ENCODE assay signal across 8 mouse cellular contexts in genomic region chr11:9010416-9010815, GRCm38 (mm10). TPM values are rescaled to one million over a fixed set of nuclear protein-coding genes. Genes with fewer than 3 reads are reported as not detected.
DNase-seq lines count a peak whose midpoint lies in the region; ATAC-seq and TF ChIP-seq lines count a peak whose summit lies in the region.

No protein-coding gene starts in this region.

- peak; percentile 77 for ATAC-seq in hindbrain, embryonic 13.5 days (ENCODE audit: low FRiP score)
- ATAC-seq in limb, embryonic 12.5 days (ENCODE audit: insufficient number of reproducible peaks, insufficient read depth, low FRiP score, low TSS enrichment, low read depth) = peak; percentile 69; the same call in 1 of the 2 replicates
- peak; percentile 67 for ATAC-seq in midbrain, embryonic 15.5 days (replicated peaks)

- peak overlapping the region; percentile 69 for H3K4me2 ChIP-seq in hindbrain, embryonic 13.5 days
- peak overlapping the region; percentile 69 for H3K4me2 ChIP-seq in limb, embryonic 12.5 days
- peak overlapping the region; percentile 75 for H3K4me2 ChIP-seq in midbrain, embryonic 15.5 days

- peak; percentile 18 to 22 for DNase-seq in lung, adult 18-20 months
- no peak for DNase-seq in lung, postnatal 36 days
- peak; percentile 45 for DNase-seq in adipocyte (ENCODE audit: low spot score)
- no peak for DNase-seq in yolk sac, embryonic 10.5 days (ENCODE audit: low spot score)

- H3K9me3 ChIP-seq in hindbrain, embryonic 13.5 days = no peaks in the 10 kb centered on the region
- no peaks in the 10 kb centered on the region for H3K9me3 ChIP-seq in limb, embryonic 12.5 days
- H3K9me3 ChIP-seq in midbrain, embryonic 15.5 days = no peaks in the 10 kb centered on the region

- peak overlapping the region; percentile 80 for H3K9ac ChIP-seq in hindbrain, embryonic 13.5 days
- peak overlapping the region; percentile 88 for H3K9ac ChIP-seq in limb, embryonic 12.5 days (replicated peaks)
- peak overlapping the region; percentile 69 for H3K9ac ChIP-seq in midbrain, embryonic 15.5 days

- no peak for TF ChIP-seq CTCF in embryonic fibroblast, embryonic 13.5 days (IDR thresholded peaks at IDR 0.05; ENCODE audit: borderline replicate concordance, insufficient read depth, low read length)

- H3K27me3 ChIP-seq in hindbrain, embryonic 13.5 days = no peaks in the 10 kb centered on the region
- H3K27me3 ChIP-seq in limb, embryonic 12.5 days = peaks cover 6% of the 10 kb centered on the region; the same call in 1 of the 2 replicates
- H3K27me3 ChIP-seq in midbrain, embryonic 15.5 days (replicated peaks) = no peaks in the 10 kb centered on the region

- peak overlapping the region; percentile 86 for H3K4me3 ChIP-seq in embryonic fibroblast, embryonic 13.5 days (ENCODE audit: insufficient read depth, low read length)
- H3K4me3 ChIP-seq in hindbrain, embryonic 13.5 days = peak overlapping the region; percentile 69
- peak overlapping the region; percentile 72 for H3K4me3 ChIP-seq in limb, embryonic 12.5 days (replicated peaks)
- peak overlapping the region; percentile 73 for H3K4me3 ChIP-seq in midbrain, embryonic 15.5 days

- TF ChIP-seq POLR2A in embryonic fibroblast, embryonic 13.5 days (IDR thresholded peaks at IDR 0.05; ENCODE audit: low read depth, low read length) = no peak

- peak overlapping the region; percentile 73; the same call in 1 of the 2 replicates for H3K27ac ChIP-seq in embryonic fibroblast, embryonic 13.5 days (ENCODE audit: insufficient read depth, low read length)
- peak overlapping the region; percentile 79 for H3K27ac ChIP-seq in hindbrain, embryonic 13.5 days
- peak overlapping the region; percentile 96 for H3K27ac ChIP-seq in limb, embryonic 12.5 days
- peak overlapping the region; percentile 76 for H3K27ac ChIP-seq in midbrain, embryonic 15.5 days

- peaks cover 3% of the 10 kb centered on the region for H3K36me3 ChIP-seq in hindbrain, embryonic 13.5 days
- H3K36me3 ChIP-seq in limb, embryonic 12.5 days = peaks cover 24% of the 10 kb centered on the region
- H3K36me3 ChIP-seq in midbrain, embryonic 15.5 days (replicated peaks) = no peaks in the 10 kb centered on the region

- whole genome bisulfite sequencing in hindbrain, embryonic 13.5 days = under 1% methylated on average over 7 of the region's 7 CpGs
- under 1% methylated on average over 7 of the region's 7 CpGs for WGBS in limb, embryonic 12.5 days
- 0% methylated on average over 7 of the region's 7 CpGs for WGBS in midbrain, embryonic 15.5 days

- H3K4me1 ChIP-seq in embryonic fibroblast, embryonic 13.5 days (ENCODE audit: control insufficient read depth, insufficient read depth, low read length) = no peaks in the 10 kb centered on the region; the same call in 1 of the 2 replicates
- peaks cover 15% of the 10 kb centered on the region for H3K4me1 ChIP-seq in hindbrain, embryonic 13.5 days (replicated peaks)
- H3K4me1 ChIP-seq in limb, embryonic 12.5 days (replicated peaks) = peaks cover 9% of the 10 kb centered on the region
- H3K4me1 ChIP-seq in midbrain, embryonic 15.5 days = peaks cover 13% of the 10 kb centered on the region

RNA-seq across cellular contexts. Expression of gene Hus1, which starts 0.6 kb away (rescaled TPM):
- 8.8 and 15.4 TPM in 2 replicates for polyA plus RNA-seq in embryonic fibroblast, embryonic 13.5 days (2011; ENCODE audit: insufficient read length, low read depth, missing spikeins)
- 9.7 and 9.9 TPM in 2 replicates for polyA plus RNA-seq in hindbrain, embryonic 13.5 days (2015; fragmentation: Nextera tagmentation; extraction: Ambion mirVana)
- polyA plus RNA-seq in limb, embryonic 12.5 days (2016; fragmentation: Nextera tagmentation; extraction: Ambion mirVana) = 17.1 and 17.6 TPM in 2 replicates
- 7.9 and 9.2 TPM in 2 replicates for polyA plus RNA-seq in midbrain, embryonic 15.5 days (2015; fragmentation: Nextera tagmentation; extraction: Ambion mirVana)

RNA-seq across cellular contexts. Expression of gene Pkd1l1, which starts 37.4 kb away (rescaled TPM):
- not detected in 2 replicates for polyA plus RNA-seq in embryonic fibroblast, embryonic 13.5 days (2011; ENCODE audit: insufficient read length, low read depth, missing spikeins)
- polyA plus RNA-seq in hindbrain, embryonic 13.5 days (2015; fragmentation: Nextera tagmentation; extraction: Ambion mirVana) = 0.08 and 0.10 TPM in 2 replicates
- polyA plus RNA-seq in limb, embryonic 12.5 days (2016; fragmentation: Nextera tagmentation; extraction: Ambion mirVana) = 0.04 and 0.05 TPM in 2 replicates
- 0.27 and 0.28 TPM in 2 replicates for polyA plus RNA-seq in midbrain, embryonic 15.5 days (2015; fragmentation: Nextera tagmentation; extraction: Ambion mirVana)

RNA-seq across cellular contexts. Expression of gene Gm11992, which starts 38.0 kb away (rescaled TPM):
- polyA plus RNA-seq in embryonic fibroblast, embryonic 13.5 days (2011; ENCODE audit: insufficient read length, low read depth, missing spikeins) = not detected in 2 replicates
- polyA plus RNA-seq in hindbrain, embryonic 13.5 days (2015; fragmentation: Nextera tagmentation; extraction: Ambion mirVana) = 0.96 and 1.5 TPM in 2 replicates
- 0.09 and 0.14 TPM in 2 replicates for polyA plus RNA-seq in limb, embryonic 12.5 days (2016; fragmentation: Nextera tagmentation; extraction: Ambion mirVana)
- polyA plus RNA-seq in midbrain, embryonic 15.5 days (2015; fragmentation: Nextera tagmentation; extraction: Ambion mirVana) = 1.6 and 2.1 TPM in 2 replicates

RNA-seq across cellular contexts. Expression of gene Sun3, which starts 38.4 kb away (rescaled TPM):
- polyA plus RNA-seq in embryonic fibroblast, embryonic 13.5 days (2011; ENCODE audit: insufficient read length, low read depth, missing spikeins) = not detected in 2 replicates
- polyA plus RNA-seq in hindbrain, embryonic 13.5 days (2015; fragmentation: Nextera tagmentation; extraction: Ambion mirVana) = 0.17 and 0.32 TPM in 2 replicates
- not detected in 2 replicates for polyA plus RNA-seq in limb, embryonic 12.5 days (2016; fragmentation: Nextera tagmentation; extraction: Ambion mirVana)
- 0.14 TPM in 1 of 2 replicates, not detected in the other for polyA plus RNA-seq in midbrain, embryonic 15.5 days (2015; fragmentation: Nextera tagmentation; extraction: Ambion mirVana)

Comparison
In these comparisons a context has a peak if more than half of its experiments do, and no peak if none do; other contexts are left out.
1. DNase-seq: peak in lung, adult 18-20 months (2 of 2) and adipocyte (single experiment); none in lung, postnatal 36 days (single experiment) and yolk sac, embryonic 10.5 days (single experiment).
2. Peak in every context shown above with its lines, with median percentiles within 50 percentile points of each other: H3K27ac ChIP-seq, H3K4me3 ChIP-seq, ATAC-seq, H3K4me2 ChIP-seq and H3K9ac ChIP-seq.